Mouse (Mus musculus) erythroblast, embryonic 14.5 days (primary cell): ENCODE data around the gene Hhex.

Experiments
- GATA1 ChIP-seq: IDR thresholded peaks from 2 replicates; pipeline ENCODE4 v1.6.1; 2012; ENCODE audit warnings: low read length, inconsistent platforms, mixed read lengths
- TAL1 ChIP-seq: IDR thresholded peaks from 3 replicates; pipeline ENCODE4 v1.6.1; 2012; ENCODE audit warnings: low read length, inconsistent platforms, mixed read lengths

DNA sequence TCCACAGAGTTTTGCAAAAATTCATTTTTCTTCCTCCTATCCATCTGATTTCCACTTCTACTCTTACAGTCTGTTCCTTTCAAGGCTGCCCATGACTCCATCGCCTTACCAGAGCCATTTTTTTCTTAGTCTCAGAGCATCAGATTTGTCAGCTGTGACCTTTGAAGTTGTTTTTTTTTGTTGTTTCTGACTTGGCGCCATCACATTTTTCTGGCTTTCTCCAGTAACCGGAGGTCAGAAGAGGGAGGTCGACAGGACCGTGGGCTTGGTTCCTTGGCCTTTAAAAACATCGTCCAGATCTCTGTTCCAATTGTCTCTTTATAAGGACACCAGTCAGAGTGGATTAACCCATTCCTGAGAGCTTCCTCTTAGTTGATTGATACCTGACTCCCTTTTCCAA, 52.2 kb downstream of the Hhex start:
- TF ChIP-seq TAL1 (no peak), GATA1 (no peak)
